Mouse (Mus musculus): ENCODE data around the gene Aff4. TPM values are rescaled to one million over a fixed set of nuclear protein-coding genes. Genes with fewer than 3 reads are reported as not detected.

Gene Aff4
- total and polyA plus RNA-seq, 3 experiments, result 13.7 to 80.0 (median 77.3) TPM

DNA sequence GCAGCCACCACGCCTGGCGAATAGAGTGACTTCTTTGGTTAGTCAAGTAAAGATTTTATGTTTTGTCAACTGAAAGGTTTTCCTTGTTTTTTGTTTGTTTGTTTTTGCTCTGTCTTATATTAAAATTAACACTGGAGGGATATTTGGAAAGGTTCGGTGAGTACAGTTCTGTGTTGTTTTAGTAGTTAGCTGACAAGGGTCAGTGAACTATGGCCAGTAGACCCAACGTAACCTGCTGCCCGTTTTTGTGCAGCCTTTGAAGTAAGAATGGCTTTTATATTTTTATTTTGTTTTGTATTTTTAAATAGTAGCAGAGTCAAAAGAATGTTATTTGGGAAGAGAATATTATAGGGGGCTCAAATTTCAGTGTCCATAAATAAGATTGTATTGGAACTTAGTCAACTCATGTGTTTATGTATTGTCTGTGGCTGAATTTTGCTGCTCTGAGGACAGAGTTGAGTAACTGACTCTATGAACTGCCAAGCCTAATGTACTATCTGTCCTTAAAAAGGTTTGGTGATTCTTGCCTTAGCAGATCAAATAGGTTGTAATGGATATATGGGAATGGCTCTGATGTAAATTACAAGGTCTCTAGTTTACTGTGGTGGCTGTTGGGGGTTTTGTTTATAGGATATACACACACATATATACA is 8.0 kb downstream of the Aff4 start:
- Histone ChIP-seq H3K79me2 (replicated peaks; ENCODE audit: control insufficient read depth, insufficient read depth, low read length) (no peaks in the 10 kb centered on the region), H3K27me3 (ENCODE audit: control insufficient read depth, insufficient read depth, low read length) (no peaks in the 10 kb centered on the region), H3K27ac (no peak overlapping the region), H3K4me3 (no peak overlapping the region), H3K4me1 (ENCODE audit: control insufficient read depth, insufficient read depth, low read length) (peaks cover 5% of the 10 kb centered on the region), H3K9ac (ENCODE audit: low read depth, low read length) (no peak overlapping the region), H3K36me3 (ENCODE audit: control insufficient read depth, insufficient read depth, low read length) (peaks cover 15% of the 10 kb centered on the region)
- 71% methylated on average over 5 of the region's 5 CpGs for WGBS
- intact Hi-C loops (cut with DNase I), result no loop called here
- DNase-seq, result no peak
- TF ChIP-seq CTCF (IDR thresholded peaks at IDR 0.05) (no peak), EP300 (IDR thresholded peaks at IDR 0.05; ENCODE audit: insufficient read depth, low read depth, low read length) (no peak), POLR2A (IDR thresholded peaks at IDR 0.05; ENCODE audit: insufficient read depth, low read depth, low read length) (no peak)

- WGBS, result 84% methylated on average over 2 of the region's 2 CpGs
- Histone ChIP-seq H3K79me2 (replicated peaks; ENCODE audit: control insufficient read depth, insufficient read depth, low read length) (no peaks in the 10 kb centered on the region), H3K4me1 (ENCODE audit: control insufficient read depth, insufficient read depth, low read length) (no peaks in the 10 kb centered on the region; the same call in 1 of the 2 replicates), H3K27ac (no peak overlapping the region), H3K4me3 (no peak overlapping the region), H3K9ac (ENCODE audit: low read depth, low read length) (no peak overlapping the region), H3K36me3 (ENCODE audit: control insufficient read depth, insufficient read depth, low read length) (no peaks in the 10 kb centered on the region; the same call in 1 of the 2 replicates), H3K27me3 (ENCODE audit: control insufficient read depth, insufficient read depth, low read length) (no peaks in the 10 kb centered on the region)
- DNase-seq, result no peak
- no peak for TF ChIP-seq POLR2A (IDR thresholded peaks at IDR 0.05; ENCODE audit: insufficient read depth, low read depth, low read length)
- no peak for TF ChIP-seq CTCF (IDR thresholded peaks at IDR 0.05)
- no peak for TF ChIP-seq EP300 (IDR thresholded peaks at IDR 0.05; ENCODE audit: insufficient read depth, low read depth, low read length)
- intact Hi-C loops (cut with DNase I), result no loop called here
Measured at GRCm38 (mm10) chr11:53367032-53367431, 16.4 kb downstream of the Aff4 start.

DNA sequence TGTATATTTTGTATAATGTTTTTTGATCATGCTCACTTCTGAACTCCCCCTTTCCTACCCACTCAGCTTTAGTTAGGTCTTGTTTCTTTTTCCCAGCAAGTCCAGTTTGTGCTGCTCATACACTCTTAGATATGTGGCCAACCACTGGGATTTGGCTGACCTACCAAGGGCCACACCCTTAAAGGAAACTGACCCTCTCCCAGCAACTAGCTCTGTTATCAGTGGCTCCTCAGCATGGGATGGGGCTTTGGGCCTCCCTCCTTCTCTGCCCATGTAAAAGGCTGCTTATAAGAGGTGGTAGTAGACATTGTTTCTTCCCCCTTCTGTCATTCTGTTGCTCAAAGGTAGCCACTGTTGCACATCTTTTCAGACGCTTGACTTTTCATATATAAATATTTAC is 28.3 kb downstream of the Aff4 start:
- Histone ChIP-seq H3K36me3 (ENCODE audit: control insufficient read depth, insufficient read depth, low read length) (peaks cover 29% of the 10 kb centered on the region), H3K27ac (no peak overlapping the region), H3K4me3 (no peak overlapping the region), H3K27me3 (ENCODE audit: control insufficient read depth, insufficient read depth, low read length) (no peaks in the 10 kb centered on the region), H3K9ac (ENCODE audit: low read depth, low read length) (no peak overlapping the region), H3K79me2 (replicated peaks; ENCODE audit: control insufficient read depth, insufficient read depth, low read length) (no peaks in the 10 kb centered on the region), H3K4me1 (ENCODE audit: control insufficient read depth, insufficient read depth, low read length) (peaks cover 5% of the 10 kb centered on the region)
- intact Hi-C loops (cut with DNase I), result no loop called here
- DNase-seq, result peak in 1 of 2 experiments; percentile 21
- no peak for TF ChIP-seq POLR2A (IDR thresholded peaks at IDR 0.05; ENCODE audit: insufficient read depth, low read depth, low read length)
- TF ChIP-seq EP300 (IDR thresholded peaks at IDR 0.05; ENCODE audit: insufficient read depth, low read depth, low read length), result no peak
- no peak for TF ChIP-seq CTCF (IDR thresholded peaks at IDR 0.05)
- 72% methylated on average over 1 of the region's 1 CpGs for WGBS

DNA sequence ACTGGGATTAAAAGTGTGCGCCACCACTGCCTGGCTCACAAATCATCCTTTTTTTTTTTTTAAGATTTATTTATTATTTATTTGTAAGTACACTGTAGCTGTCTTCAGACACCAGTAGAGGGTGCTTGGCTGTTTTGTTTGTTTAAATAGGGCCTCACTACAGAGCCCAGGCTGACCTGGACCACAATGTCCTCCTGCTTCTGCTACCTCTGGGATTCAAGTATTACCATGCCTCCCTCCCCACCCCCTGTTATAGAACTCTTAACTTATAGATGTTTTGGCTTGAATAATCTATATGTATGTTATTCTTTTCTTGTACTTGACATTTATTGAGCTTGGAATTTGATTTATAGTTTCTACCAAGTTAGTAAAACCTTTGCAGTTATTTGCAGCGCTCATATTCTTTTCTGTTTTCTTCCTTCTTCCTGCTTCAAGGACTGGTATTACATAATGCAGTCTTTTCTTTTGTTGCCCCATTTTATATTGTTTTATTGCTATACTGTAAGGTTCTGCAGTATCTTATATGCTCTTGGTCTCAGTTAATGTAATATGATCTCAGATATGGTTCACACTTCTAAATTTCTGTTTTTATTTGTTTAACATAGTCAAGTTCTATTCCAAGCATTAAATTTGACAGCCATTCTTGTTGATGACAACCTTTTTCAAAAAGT is 33.3 kb downstream of the Aff4 start:
- Histone ChIP-seq H3K9ac (ENCODE audit: low read depth, low read length) (no peak overlapping the region), H3K27ac (no peak overlapping the region), H3K4me1 (ENCODE audit: control insufficient read depth, insufficient read depth, low read length) (peaks cover 1% of the 10 kb centered on the region; the same call in 1 of the 2 replicates), H3K27me3 (ENCODE audit: control insufficient read depth, insufficient read depth, low read length) (no peaks in the 10 kb centered on the region), H3K79me2 (replicated peaks; ENCODE audit: control insufficient read depth, insufficient read depth, low read length) (no peaks in the 10 kb centered on the region; the same call in 1 of the 2 replicates), H3K36me3 (ENCODE audit: control insufficient read depth, insufficient read depth, low read length) (peaks cover 5% of the 10 kb centered on the region), H3K4me3 (no peak overlapping the region)
- WGBS, result 99% methylated on average over 2 of the region's 2 CpGs
- TF ChIP-seq CTCF (IDR thresholded peaks at IDR 0.05) (no peak), POLR2A (IDR thresholded peaks at IDR 0.05; ENCODE audit: insufficient read depth, low read depth, low read length) (no peak), EP300 (IDR thresholded peaks at IDR 0.05; ENCODE audit: insufficient read depth, low read depth, low read length) (no peak)
- intact Hi-C loops (cut with DNase I), result no loop called here
- no peak for DNase-seq

DNA sequence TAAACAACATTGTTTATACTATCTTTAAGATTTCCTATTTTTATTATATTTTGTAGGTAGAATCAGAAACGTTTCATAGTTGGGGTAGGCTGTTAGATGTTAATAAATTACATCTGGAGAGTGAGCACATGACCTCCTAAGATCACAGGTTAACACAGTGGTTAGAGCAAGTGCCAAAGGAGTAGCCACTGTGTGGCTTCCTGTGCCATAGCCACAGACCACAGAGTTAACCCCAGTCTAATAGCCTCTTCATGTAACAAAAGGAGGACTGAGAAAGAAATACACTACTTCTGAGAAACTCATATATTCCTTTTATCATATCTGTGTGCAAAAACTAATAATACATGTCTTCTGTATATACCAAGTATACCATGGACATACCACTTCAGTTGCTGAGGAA is 43.2 kb downstream of the Aff4 start:
- no peak for TF ChIP-seq CTCF (IDR thresholded peaks at IDR 0.05)
- no peak for TF ChIP-seq POLR2A (IDR thresholded peaks at IDR 0.05; ENCODE audit: insufficient read depth, low read depth, low read length)
- TF ChIP-seq EP300 (IDR thresholded peaks at IDR 0.05; ENCODE audit: insufficient read depth, low read depth, low read length), result no peak
- WGBS, result 87% methylated on average over 1 of the region's 1 CpGs
- no peaks in the 10 kb centered on the region for H3K27me3 ChIP-seq (ENCODE audit: control insufficient read depth, insufficient read depth, low read length)
- no peaks in the 10 kb centered on the region for H3K79me2 ChIP-seq (replicated peaks; ENCODE audit: control insufficient read depth, insufficient read depth, low read length)
- H3K4me1 ChIP-seq (ENCODE audit: control insufficient read depth, insufficient read depth, low read length), result no peaks in the 10 kb centered on the region
- no peak overlapping the region for H3K9ac ChIP-seq (ENCODE audit: low read depth, low read length)
- peaks cover 3% of the 10 kb centered on the region; the same call in 1 of the 2 replicates for H3K36me3 ChIP-seq (ENCODE audit: control insufficient read depth, insufficient read depth, low read length)
- DNase-seq, result no peak
- no peak overlapping the region for H3K27ac ChIP-seq
- no peak overlapping the region for H3K4me3 ChIP-seq
- intact Hi-C loops (cut with DNase I), result no loop called here

GRCm38 (mm10) chr11:53403638-53404037 is 53.0 kb downstream of the Aff4 start:
- no peak overlapping the region for H3K9ac ChIP-seq (ENCODE audit: low read depth, low read length)
- no peak overlapping the region for H3K4me3 ChIP-seq
- no peak for TF ChIP-seq EP300 (IDR thresholded peaks at IDR 0.05; ENCODE audit: insufficient read depth, low read depth, low read length)
- TF ChIP-seq CTCF (IDR thresholded peaks at IDR 0.05), result no peak
- no peak for TF ChIP-seq POLR2A (IDR thresholded peaks at IDR 0.05; ENCODE audit: insufficient read depth, low read depth, low read length)
- WGBS, result 100% methylated on average over 1 of the region's 1 CpGs
- no peaks in the 10 kb centered on the region for H3K4me1 ChIP-seq (ENCODE audit: control insufficient read depth, insufficient read depth, low read length)
- no peaks in the 10 kb centered on the region for H3K79me2 ChIP-seq (replicated peaks; ENCODE audit: control insufficient read depth, insufficient read depth, low read length)
- intact Hi-C loops (cut with DNase I), result no loop called here
- no peak for DNase-seq
- H3K36me3 ChIP-seq (ENCODE audit: control insufficient read depth, insufficient read depth, low read length), result peaks cover 6% of the 10 kb centered on the region
- H3K27ac ChIP-seq, result no peak overlapping the region
- H3K27me3 ChIP-seq (ENCODE audit: control insufficient read depth, insufficient read depth, low read length), result no peaks in the 10 kb centered on the region

Data from heart, adult 2 months (tissue).